Mouse (Mus musculus): ENCODE measurements around the gene Strip1.

The Strip1 gene

DNA sequence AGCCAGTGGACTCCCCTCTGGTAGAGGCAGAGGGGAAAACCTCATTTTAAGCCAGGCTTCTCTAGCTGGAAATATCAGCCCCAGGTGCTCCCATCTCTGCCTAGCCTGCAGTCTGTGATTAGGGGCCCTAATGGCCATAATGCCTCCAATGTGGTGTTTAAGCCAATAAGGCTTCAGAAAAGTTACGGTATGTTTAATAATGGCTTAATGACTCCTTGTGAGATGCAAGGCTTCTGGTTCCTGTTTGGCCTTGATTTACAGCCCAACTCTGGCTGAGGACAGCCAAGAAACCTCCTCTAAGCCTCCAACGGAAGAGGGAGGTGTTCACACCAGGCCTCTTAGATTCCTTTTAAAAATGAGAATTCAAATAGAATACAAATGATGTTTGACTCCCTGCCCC, 37.9 kb downstream of the Strip1 start:
- no peak for DNase-seq (ENCODE audit: low spot score in 2 of 2)

DNA sequence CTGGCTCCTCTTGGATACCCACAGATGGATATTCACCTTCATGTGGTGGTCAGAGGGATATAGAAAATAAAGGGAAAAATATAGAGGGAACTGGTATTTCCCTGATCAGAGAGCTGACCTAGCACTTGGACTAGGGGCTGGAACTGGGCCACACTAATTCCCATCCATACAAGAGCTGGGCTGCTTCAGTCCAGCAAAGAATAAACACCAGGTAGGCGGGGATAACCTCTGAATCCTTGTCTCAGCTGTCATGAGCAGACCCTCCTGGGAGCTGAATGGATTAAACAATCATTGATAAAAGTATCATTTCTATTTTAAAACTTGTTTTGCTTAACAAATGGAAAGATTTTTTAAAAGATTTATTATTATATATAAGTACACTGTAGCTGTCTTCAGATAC, 39.9 kb downstream of the Strip1 start:
- DNase-seq (ENCODE audit: low spot score in 2 of 2) = no peak

DNA sequence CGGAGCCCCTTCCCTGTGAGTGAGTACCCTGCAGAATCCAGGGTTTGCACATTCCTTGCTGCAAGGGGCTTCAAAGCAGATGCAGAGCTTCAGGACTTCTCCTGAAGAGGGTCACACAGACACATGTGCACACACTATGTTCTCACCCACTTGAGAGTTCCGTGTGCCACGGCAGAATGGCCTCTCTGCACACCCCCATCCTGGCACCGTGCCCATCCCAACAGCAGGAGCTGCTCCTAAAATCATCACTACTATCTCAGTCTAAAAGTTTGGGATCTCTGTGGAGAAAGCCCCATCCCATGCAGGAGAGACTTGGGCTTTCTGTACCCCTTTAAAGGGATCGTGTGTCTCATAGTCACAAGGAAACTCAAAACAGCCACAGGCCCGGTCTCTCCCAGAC, 45.0 kb downstream of the Strip1 start:
- DNase-seq (ENCODE audit: low spot score in 2 of 2) = no peak

DNA sequence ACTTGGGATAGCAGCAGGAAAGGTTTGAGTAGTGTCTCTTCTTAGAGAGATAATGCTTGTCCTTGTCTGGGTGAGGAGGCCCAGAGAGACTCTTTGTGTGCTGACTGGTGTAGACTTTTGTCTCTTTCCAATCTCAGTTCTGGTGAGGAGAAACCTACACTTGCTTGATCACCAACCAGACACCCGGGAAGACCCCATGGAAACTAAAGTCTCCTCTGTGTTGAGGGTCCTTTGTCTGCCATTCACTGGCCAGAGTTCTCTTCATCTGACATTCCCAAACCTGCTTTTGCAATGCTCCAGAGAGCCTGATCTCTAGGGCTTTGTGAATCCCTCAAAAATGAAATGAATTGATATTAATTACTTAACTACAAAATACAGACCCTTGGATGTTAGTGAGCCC, 47.6 kb downstream of the Strip1 start:
- no peak for DNase-seq (ENCODE audit: low spot score in 2 of 2)

DNA sequence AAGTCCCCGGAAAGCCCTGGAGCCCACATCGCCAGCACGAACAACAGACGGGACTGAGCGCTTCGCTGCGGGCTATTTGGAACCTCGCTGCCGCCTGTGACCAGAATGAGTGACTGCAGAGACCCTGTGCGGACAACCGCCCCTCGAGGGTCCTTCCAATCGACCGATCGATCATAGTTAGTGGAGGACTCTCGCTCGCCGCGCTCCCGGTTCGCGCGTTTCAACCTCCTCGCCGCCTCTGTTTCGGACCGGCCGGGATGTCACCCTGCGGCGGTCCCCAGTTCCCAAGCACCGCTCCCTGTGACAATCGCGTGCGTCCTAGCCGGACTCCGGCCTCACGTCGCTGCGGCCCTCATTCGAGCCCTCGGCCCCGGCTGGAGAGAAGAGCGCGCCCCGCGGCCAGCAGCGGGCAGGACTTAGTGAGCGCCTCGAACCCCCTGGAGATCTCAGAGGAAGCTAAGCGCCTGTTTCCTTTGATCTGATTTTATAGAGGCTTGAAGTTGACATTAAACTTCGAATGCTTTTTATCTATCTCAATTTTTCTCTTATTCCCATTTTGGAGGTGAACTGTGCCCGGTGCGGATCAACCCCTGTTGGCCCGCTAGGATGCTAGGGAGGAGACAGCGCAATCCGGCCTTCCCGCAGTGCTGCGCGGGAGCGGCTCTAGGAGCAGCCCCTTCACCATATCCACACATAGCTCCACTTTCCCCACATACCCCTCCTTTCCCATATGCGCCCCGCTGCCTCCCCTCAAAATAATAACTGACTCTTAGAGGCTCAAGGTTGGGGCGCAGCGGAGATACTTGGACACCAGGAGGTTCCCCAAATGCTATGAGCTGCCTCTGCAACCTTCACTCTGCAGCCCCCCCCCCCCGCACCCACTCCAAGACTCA, 48.4 kb downstream of the Strip1 start:
- DNase-seq (ENCODE audit: low spot score in 2 of 2) = no peak

DNA sequence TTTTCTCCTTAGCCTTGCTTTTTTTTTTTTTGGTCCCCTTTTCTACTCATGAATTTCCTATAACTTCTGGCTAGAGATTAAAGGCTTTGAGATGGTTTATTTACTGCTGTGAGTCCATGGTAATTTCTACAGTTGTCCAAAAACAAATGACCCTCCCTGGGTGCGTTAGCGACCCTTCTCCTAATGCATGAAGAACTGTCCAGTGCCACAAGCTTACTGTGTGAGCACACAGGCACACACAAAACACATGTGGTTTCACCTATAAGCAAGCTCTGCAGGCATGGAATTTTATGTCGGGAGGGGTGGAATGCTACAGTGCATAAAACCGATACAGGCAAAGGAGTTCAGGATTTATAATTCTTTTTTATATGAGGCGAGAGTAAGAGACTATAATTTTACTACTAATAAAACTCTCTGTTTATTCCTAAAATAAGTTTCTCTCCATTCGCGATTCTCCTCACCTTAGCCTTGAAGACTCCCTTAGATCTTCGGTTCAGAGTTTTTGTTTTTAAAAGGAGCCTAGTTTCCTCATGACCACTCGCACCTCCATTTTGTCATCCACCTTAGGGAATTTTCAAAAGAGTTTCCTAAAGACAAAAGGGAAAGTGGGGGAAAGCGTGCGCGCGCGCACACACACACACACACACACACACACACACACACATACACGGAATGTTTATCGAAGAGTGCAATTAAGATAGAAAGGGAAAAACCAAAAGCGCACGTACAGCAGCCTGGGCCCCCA, 49.2 kb downstream of the Strip1 start:
- no peak for DNase-seq (ENCODE audit: low spot score in 2 of 2)

DNA sequence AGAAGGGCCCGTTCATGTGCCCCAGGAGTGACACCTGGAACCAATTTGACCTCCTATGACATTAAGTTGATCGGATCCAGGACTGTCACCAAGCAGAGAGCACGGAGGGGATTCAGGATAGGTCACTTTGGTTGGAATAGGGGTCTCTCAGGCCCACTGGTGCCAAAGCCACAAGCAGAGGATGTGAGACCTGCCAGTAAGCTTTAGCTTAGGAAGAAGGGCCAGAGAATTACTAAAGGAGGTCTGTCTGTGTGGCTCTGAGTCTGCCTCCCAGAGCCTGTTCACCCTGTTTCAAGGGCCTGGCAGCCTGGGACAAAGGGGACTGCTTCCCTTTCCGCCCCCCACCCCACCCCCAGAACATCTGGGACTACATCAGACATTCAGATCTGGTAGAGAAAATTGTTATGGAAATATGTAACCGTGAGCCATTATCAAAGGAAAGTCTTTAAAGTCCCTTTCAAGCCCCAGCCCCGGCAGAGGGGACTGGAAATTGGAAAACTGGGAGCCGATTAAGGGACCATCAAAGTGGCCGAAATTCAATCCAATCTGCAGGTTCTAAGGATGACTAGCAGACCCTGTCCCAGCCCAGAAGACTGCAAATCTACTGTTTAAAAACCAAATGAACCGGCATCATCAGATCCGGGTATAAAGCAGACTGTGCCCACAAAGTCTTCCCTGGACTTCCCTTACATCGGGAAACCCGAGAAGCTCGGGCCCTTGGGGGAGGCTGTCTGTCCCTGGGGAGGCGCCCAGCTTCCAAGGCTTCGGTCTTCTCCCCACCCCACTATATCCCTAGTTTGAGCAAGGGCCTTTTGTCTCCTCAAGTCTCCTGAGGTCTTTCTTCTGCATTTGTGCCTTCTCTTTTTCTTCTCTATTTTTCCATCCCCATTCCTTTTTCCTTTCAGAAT, 50.1 kb downstream of the Strip1 start:
- no peak for DNase-seq (ENCODE audit: low spot score in 2 of 2)

DNA sequence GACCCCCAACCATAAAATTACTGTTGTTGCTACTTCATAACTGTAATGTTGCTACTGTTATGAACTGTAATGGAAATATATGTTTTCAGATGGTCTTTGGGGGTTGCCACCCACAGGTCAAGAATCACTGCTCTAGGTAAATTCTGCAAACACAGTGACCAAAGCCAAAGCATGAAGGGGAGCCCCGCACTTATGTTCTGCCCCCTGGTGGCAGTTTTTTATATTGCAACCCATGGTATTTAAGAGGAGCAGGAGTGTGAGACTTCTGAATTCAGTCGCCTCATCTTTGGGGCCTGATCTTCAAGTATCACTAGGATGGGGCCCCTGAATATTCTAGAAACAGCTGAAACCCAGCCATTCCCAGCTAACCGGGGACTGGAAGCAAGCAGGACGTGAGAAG, 52.0 kb downstream of the Strip1 start:
- peak; percentile 57 to 79 for DNase-seq (ENCODE audit: low spot score in 2 of 2)

DNA sequence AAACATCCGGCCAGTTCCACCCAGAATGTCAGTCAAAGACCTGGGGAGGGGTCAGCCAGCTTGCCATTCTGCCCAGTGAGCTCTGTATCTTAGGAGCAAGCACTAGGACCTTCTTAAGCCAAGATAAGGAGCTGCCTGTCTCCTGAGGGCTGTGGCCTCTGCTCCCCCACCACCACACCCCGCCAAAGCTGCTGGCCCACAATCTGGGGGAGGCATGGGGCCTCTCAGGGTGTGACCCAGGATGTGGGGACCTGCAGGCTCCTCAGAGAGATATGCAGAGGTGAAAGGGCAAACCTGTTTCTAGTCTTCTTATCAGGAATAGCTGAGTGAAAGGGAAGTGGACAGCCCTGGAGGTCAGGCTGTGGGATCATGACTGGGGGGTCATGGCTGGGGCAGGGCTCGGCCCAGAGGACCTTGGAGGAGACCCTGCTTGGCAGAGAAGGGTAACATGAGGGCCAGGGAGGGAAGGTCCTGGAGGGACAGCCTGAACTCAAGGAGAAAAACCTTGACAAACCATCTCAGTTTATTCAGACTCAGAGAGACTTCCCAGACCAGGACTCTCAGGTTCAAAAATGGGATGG, 53.6 kb downstream of the Strip1 start:
- no peak for DNase-seq (ENCODE audit: low spot score in 2 of 2)

DNA sequence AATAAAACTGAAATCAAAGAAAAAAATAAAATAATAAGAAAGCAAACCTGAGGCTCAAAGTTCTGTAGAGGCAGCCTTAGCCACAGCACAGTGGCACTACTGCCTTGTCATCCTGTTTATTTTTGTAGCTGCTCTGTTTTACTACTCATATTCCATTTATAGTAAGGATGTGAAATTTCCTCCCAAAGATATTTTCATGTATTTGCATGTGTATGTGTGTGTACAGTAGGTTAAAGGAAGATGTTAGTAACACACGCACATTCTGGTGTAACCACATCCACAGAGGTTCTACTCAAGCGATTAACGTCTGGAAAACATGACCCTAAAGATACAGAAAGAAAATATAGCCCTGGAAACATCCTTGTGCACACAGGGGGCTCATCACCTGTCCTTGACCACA, 54.7 kb downstream of the Strip1 start:
- DNase-seq (ENCODE audit: low spot score in 2 of 2) = no peak

DNA sequence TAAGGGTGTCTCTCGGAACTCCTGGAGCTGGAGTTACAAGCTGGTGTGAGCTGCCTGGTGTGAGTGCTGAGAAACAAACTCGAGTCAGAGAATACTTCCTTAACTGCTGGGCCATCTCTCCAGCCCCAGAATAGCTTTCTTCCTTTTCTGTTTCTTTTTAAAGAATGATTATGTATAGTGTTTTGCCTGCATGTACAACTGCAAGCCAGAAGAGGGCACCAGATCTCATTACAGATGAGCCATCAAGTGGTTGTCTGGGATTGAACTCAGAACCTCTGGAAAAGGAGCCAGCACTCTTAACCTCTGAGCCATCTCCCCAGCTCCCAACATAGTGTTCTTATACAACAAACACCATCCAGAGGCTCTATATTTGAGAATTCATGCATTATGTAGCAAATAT, 60.3 kb downstream of the Strip1 start:
- peak in 1 of 2 experiments; percentile 20 for DNase-seq (ENCODE audit: low spot score in 2 of 2)

DNA sequence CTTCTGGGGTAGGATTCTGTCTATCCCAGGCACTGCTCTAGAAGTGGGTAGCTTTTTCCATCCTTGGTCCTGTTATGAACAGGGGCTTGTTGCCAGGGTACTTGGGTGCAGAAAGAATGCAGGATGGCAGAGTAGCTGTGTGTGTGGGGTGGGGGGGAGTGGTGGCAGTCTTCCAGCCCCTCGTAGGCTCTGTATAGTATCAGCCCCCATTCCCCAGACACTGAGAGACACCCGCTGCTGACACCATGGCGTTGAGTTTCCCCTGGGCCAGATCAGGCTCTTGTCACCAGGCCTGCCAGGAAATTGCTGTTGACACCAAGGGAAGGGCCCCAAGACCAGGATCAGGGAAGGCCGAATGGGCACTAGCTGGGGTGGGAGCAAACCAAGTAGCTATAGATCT, 62.8 kb downstream of the Strip1 start:
- DNase-seq (ENCODE audit: low spot score in 2 of 2) = no peak

DNA sequence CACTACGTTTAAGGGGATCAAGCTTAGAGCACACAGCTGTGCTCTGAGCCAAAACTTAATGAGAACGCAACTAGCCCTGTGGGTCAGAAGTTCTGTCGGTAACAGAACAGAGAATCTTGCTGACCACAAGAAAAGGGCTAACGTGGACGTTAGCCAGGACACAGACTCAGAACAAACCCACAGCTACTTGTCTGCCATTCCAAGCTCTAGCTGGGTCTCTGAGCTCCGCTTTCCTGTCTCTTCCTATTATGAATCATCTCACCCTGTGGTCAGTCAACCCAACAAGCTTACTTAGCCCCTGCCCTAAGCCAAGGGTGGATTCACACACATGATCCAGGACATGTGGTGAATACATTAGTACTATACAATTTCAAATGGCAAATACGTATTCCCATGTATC, 63.7 kb downstream of the Strip1 start:
- no peak for DNase-seq (ENCODE audit: low spot score in 2 of 2)

DNA sequence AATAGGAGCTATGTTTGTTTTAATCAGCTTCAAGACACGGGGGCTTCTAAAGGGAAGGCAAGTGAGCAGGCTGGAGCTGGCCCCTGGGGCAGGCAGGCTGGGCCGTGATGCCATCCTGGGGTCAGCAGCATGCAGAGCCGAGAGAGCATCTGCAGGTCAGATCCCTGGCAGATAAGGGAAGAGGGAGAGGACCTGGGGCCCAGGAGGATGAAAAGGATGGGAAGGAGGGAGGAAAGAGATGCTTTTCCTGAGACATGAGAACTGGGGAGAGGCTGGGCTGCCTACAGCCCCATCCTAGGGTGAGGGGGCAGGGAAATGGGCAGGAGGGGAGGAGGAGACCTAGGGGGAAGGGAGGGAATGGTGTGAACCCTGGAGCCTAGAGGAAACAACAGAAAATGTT, 66.2 kb downstream of the Strip1 start:
- DNase-seq (ENCODE audit: low spot score in 2 of 2) = no peak

DNA sequence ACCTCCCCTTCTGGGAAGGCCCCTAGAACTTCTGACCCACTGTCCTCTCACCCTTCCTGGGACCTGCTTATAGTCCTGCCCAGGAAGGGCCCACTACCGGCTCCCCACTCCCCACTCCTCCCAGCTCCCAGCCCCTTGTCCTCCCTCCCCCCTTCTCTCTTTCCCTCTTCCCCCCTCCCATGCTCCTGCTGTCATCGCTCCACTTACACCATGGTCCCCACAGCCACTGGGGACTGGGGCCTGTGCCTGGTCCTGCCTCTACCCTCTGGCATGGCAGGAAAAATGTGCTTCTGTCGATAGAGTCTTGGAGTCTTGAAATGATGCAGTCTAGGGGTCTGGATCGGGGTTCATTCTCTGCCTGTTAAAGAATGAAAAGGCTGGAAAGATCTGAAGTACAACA, 67.6 kb downstream of the Strip1 start:
- no peak for DNase-seq (ENCODE audit: low spot score in 2 of 2)

DNA sequence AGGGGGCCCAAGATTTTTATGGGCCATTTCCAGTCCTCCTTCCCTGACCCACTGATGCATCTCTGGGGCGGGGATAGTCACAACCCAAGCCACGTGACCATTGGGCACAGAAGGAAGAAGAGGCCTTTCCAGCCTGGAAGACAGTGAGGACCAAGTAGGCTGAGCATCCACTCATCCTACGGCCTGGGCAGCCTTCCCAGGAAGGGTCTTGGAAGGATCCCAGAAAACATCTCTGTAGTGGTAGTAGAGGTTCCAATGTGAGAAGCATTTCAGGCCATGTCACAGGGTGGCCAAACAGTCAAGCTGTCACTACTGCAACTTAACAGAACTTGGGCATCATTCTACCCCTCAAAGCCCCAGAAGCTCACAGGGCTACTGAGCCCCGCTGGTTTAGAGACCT, 68.9 kb downstream of the Strip1 start:
- DNase-seq (ENCODE audit: low spot score in 2 of 2) = no peak
